Mouse (Mus musculus): ENCODE results near the gene Prmt1. TPM values are rescaled to one million over a fixed set of nuclear protein-coding genes. Genes with fewer than 3 reads are reported as not detected.

The Prmt1 gene
- 10 to 100 TPM; 73.2 to 92.6 TPM for total RNA-seq (2023)

GRCm38 (mm10) chr7:44986192-44986878 is at the start of gene Prmt1:
Gene Prmt1 (minus strand): TSS chr7:44986568.

GRCm38 (mm10) chr7:45017242-45018061 is 31.1 kb upstream of the Prmt1 start, which contains the start of gene Rras:
Gene Rras (plus strand): TSS chr7:45017961.

GRCm38 (mm10) chr7:45015957-45016612 is 29.7 kb upstream of the Prmt1 start, which contains the start of gene Scaf1:
Gene Scaf1 (minus strand): TSS chr7:45016363.

GRCm38 (mm10) chr7:44998501-44998955 is 12.2 kb upstream of the Prmt1 start, which contains the start of gene Bcl2l12:
Gene Bcl2l12 (minus strand): TSS chr7:44998712.

GRCm38 (mm10) chr7:44997231-44997939 is 11.0 kb upstream of the Prmt1 start, which contains the start of gene Irf3:
Gene Irf3 (plus strand): TSS chr7:44997648.

GRCm38 (mm10) chr7:44974383-44975116 is 11.8 kb downstream of the Prmt1 start, which contains the start of gene Cpt1c:
Gene Cpt1c (minus strand): TSS chr7:44974851.

GRCm38 (mm10) chr7:44942904-44943303 is 43.5 kb downstream of the Prmt1 start, which contains the start of gene Tsks:
Gene Tsks (plus strand): TSS chr7:44943204.

GRCm38 (mm10) chr7:44929204-44930151 is 56.9 kb downstream of the Prmt1 start, which contains the start of gene Ap2a1:
Gene Ap2a1 (minus strand): TSS chr7:44929496.

Other genes starting within 250 kb of the Prmt1 start
- 10 to 100 TPM; 57.7 to 61.2 TPM for gene Vrk3, start 238.2 kb downstream of the Prmt1 start, total RNA-seq (2023)
- 1 to 10 TPM in 1 of 2 experiments, under 1 TPM in 1; 0.33 to 1.1 TPM for gene Zfp473, start 235.5 kb downstream of the Prmt1 start, total RNA-seq (2023)
- gene Nup62, start 170.5 kb downstream of the Prmt1 start, total RNA-seq (2023): 10 to 100 TPM; 26.2 to 31.2 TPM
- gene Il4i1, start 170.2 kb downstream of the Prmt1 start, total RNA-seq (2023): 10 to 100 TPM; 12.7 to 14.3 TPM
- gene Atf5, start 169.9 kb downstream of the Prmt1 start, total RNA-seq (2023): 1 to 10 TPM; 4.7 to 6.0 TPM
- 10 to 100 TPM; 28.4 to 31.3 TPM for gene Akt1s1, start 137.6 kb downstream of the Prmt1 start, total RNA-seq (2023)
- gene Tbc1d17, start 137.5 kb downstream of the Prmt1 start, total RNA-seq (2023): 10 to 100 TPM; 78.0 to 79.4 TPM
- 10 to 100 TPM; 83.9 to 88.5 TPM for gene Pnkp, start 129.4 kb downstream of the Prmt1 start, total RNA-seq (2023)
- gene Ptov1, start 116.8 kb downstream of the Prmt1 start, total RNA-seq (2023): 10 to 100 TPM; 59.0 to 65.1 TPM
- 10 to 100 TPM; 51.0 to 54.3 TPM for gene Med25, start 93.9 kb downstream of the Prmt1 start, total RNA-seq (2023)
- 10 to 100 TPM in 1 of 2 experiments, 1 to 10 TPM in 1; 8.5 to 13.7 TPM for gene Fuz, start 90.5 kb downstream of the Prmt1 start, total RNA-seq (2023)
- gene Ap2a1, start 57.1 kb downstream of the Prmt1 start, total RNA-seq (2023): 10 to 100 TPM; 65.0 to 66.5 TPM
- not detected for gene Tsks, start 43.4 kb downstream of the Prmt1 start, total RNA-seq (2023)
- 1 to 10 TPM in 1 of 2 experiments, under 1 TPM in 1; 0.63 to 2.0 TPM for gene Cpt1c, start 11.7 kb downstream of the Prmt1 start, total RNA-seq (2023)
- 100 to 1,000 TPM in 1 of 2 experiments, 10 to 100 TPM in 1; 99.4 to 105 TPM for gene Irf3, start 11.1 kb upstream of the Prmt1 start, total RNA-seq (2023)
- 10 to 100 TPM; 12.7 to 21.1 TPM for gene Bcl2l12, start 12.1 kb upstream of the Prmt1 start, total RNA-seq (2023)
- 10 to 100 TPM; 79.7 to 88.3 TPM for gene Scaf1, start 29.8 kb upstream of the Prmt1 start, total RNA-seq (2023)
- 100 to 1,000 TPM; 157 to 168 TPM for gene Rras, start 31.4 kb upstream of the Prmt1 start, total RNA-seq (2023)
- gene Prr12, start 66.3 kb upstream of the Prmt1 start, total RNA-seq (2023): 10 to 100 TPM; 36.6 to 38.5 TPM
- 10 to 100 TPM; 43.8 to 49.1 TPM for gene Nosip, start 75.9 kb upstream of the Prmt1 start, total RNA-seq (2023)
- gene Prrg2, start 76.1 kb upstream of the Prmt1 start, total RNA-seq (2023): 10 to 100 TPM; 14.4 to 16.2 TPM
- 1 to 10 TPM; 3.8 to 4.9 TPM for gene Rcn3, start 105.7 kb upstream of the Prmt1 start, total RNA-seq (2023)
- 100 to 1,000 TPM; 134 to 157 TPM for gene Fcgrt, start 117.3 kb upstream of the Prmt1 start, total RNA-seq (2023)
- 1,000 to 10,000 TPM; 2,292 to 2,480 TPM for gene Rps11, start 137.9 kb upstream of the Prmt1 start, total RNA-seq (2023)
- 1,000 to 10,000 TPM; 1,720 to 2,206 TPM for gene Rpl13a, start 142.2 kb upstream of the Prmt1 start, total RNA-seq (2023)
- gene Gm45713, start 149.7 kb upstream of the Prmt1 start, total RNA-seq (2023): not detected
- 10 to 100 TPM; 38.8 to 44.7 TPM for gene Flt3l, start 149.9 kb upstream of the Prmt1 start, total RNA-seq (2023)
- 10 to 100 TPM; 40.7 to 42.0 TPM for gene Pih1d1, start 167.7 kb upstream of the Prmt1 start, total RNA-seq (2023)
- 100 to 1,000 TPM; 133 to 144 TPM for gene Aldh16a1, start 168.0 kb upstream of the Prmt1 start, total RNA-seq (2023)
- gene Slc17a7, start 177.4 kb upstream of the Prmt1 start, total RNA-seq (2023): not detected
- not detected for gene Gfy, start 193.0 kb upstream of the Prmt1 start, total RNA-seq (2023)
- gene Pth2, start 194.4 kb upstream of the Prmt1 start, total RNA-seq (2023): not detected
- not detected for gene Ccdc155, start 218.3 kb upstream of the Prmt1 start, total RNA-seq (2023)
- 1 to 10 TPM in 1 of 2 experiments, under 1 TPM in 1; 0.71 to 1.8 TPM for gene Dkkl1, start 225.6 kb upstream of the Prmt1 start, total RNA-seq (2023)
- gene Tead2, start 229.2 kb upstream of the Prmt1 start, total RNA-seq (2023): 1 to 10 TPM in 1 of 2 experiments, under 1 TPM in 1; 0.46 to 3.1 TPM